Mouse (Mus musculus): ENCODE results near the gene Tgfb3. TPM values are rescaled to one million over a fixed set of nuclear protein-coding genes. Genes with fewer than 3 reads are reported as not detected.

Tgfb3 gene
- polyA plus RNA-seq (2011; ENCODE audit: insufficient read length, low read depth, missing spikeins), result 239 and 264 TPM in 2 replicates

DNA sequence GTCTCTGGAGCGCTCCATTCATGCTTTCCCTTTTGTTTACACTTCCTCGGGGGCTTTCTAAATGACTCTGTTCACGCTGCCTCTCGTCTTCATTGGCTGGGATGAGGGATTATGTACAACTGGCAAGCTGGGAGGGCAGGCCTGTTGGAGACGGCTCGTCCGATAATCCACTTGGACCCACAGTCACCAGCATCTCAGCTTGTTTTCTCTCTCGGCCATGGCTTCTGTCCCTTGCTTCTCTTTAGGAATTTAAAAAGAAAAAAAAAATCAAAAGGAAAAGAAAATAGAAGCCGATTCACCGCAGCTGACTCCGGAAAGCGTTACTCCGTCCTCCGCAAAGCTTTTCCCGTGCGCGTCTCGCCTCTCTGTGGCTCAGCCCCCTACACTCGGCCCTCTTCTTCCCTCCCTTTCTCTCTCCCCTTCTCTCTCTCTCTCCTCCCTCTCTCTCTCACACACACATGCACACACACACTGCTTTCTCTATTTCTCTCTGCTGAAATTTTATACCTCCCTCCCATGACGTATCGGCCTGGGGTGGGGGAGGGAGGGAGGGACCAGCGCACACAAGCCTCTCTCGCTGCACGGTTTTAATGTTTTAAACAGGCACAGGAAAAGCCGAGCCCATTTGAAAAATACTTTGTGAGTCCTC, at the start of gene Tgfb3:
Gene Tgfb3, minus strand, starts transcription at position 489 of the 649 bp plus-strand sequence.
- peaks cover 5% of the 10 kb centered on the region; the same call in 1 of the 2 replicates for H3K4me1 ChIP-seq (ENCODE audit: control insufficient read depth, insufficient read depth, low read length)
- TF ChIP-seq CTCF (IDR thresholded peaks at IDR 0.05; ENCODE audit: borderline replicate concordance, insufficient read depth, low read length) (no peak), POLR2A (IDR thresholded peaks at IDR 0.05; ENCODE audit: low read depth, low read length) (peak; percentile 97)
- peak within 1 kb of the TSS; percentile 90 for H3K4me3 ChIP-seq (ENCODE audit: insufficient read depth, low read length)
- H3K27ac ChIP-seq (ENCODE audit: insufficient read depth, low read length), result peak within 1 kb of the TSS; percentile 91

- TF ChIP-seq CTCF (IDR thresholded peaks at IDR 0.05; ENCODE audit: borderline replicate concordance, insufficient read depth, low read length), result no peak
- TF ChIP-seq POLR2A (IDR thresholded peaks at IDR 0.05; ENCODE audit: low read depth, low read length), result no peak
- peak overlapping the region; percentile 54 for H3K27ac ChIP-seq (ENCODE audit: insufficient read depth, low read length)
- no peak overlapping the region for H3K4me3 ChIP-seq (ENCODE audit: insufficient read depth, low read length)
- H3K4me1 ChIP-seq (ENCODE audit: control insufficient read depth, insufficient read depth, low read length), result peaks cover 9% of the 10 kb centered on the region
Observed at GRCm38 (mm10) chr12:86128122-86128521, 49.3 kb upstream of the Tgfb3 start.

- Histone ChIP-seq H3K27ac (ENCODE audit: insufficient read depth, low read length) (no peak overlapping the region), H3K4me1 (ENCODE audit: control insufficient read depth, insufficient read depth, low read length) (peaks cover 3% of the 10 kb centered on the region; the same call in 1 of the 2 replicates), H3K4me3 (ENCODE audit: insufficient read depth, low read length) (no peak overlapping the region)
- TF ChIP-seq CTCF (IDR thresholded peaks at IDR 0.05; ENCODE audit: borderline replicate concordance, insufficient read depth, low read length), result no peak
- no peak for TF ChIP-seq POLR2A (IDR thresholded peaks at IDR 0.05; ENCODE audit: low read depth, low read length)
Observed at GRCm38 (mm10) chr12:86124016-86124415, 45.2 kb upstream of the Tgfb3 start.

- Histone ChIP-seq H3K27ac (ENCODE audit: insufficient read depth, low read length) (no peak overlapping the region), H3K4me3 (ENCODE audit: insufficient read depth, low read length) (no peak overlapping the region), H3K4me1 (ENCODE audit: control insufficient read depth, insufficient read depth, low read length) (no peaks in the 10 kb centered on the region)
- TF ChIP-seq POLR2A (IDR thresholded peaks at IDR 0.05; ENCODE audit: low read depth, low read length) (no peak), CTCF (IDR thresholded peaks at IDR 0.05; ENCODE audit: borderline replicate concordance, insufficient read depth, low read length) (no peak)
Observed at GRCm38 (mm10) chr12:86116295-86116835, 37.5 kb upstream of the Tgfb3 start.

GRCm38 (mm10) chr12:86110637-86111036, 31.8 kb upstream of the Tgfb3 start:
- Histone ChIP-seq H3K4me1 (ENCODE audit: control insufficient read depth, insufficient read depth, low read length) (no peaks in the 10 kb centered on the region), H3K27ac (ENCODE audit: insufficient read depth, low read length) (no peak overlapping the region), H3K4me3 (ENCODE audit: insufficient read depth, low read length) (no peak overlapping the region)
- TF ChIP-seq CTCF (IDR thresholded peaks at IDR 0.05; ENCODE audit: borderline replicate concordance, insufficient read depth, low read length) (no peak), POLR2A (IDR thresholded peaks at IDR 0.05; ENCODE audit: low read depth, low read length) (no peak)

DNA sequence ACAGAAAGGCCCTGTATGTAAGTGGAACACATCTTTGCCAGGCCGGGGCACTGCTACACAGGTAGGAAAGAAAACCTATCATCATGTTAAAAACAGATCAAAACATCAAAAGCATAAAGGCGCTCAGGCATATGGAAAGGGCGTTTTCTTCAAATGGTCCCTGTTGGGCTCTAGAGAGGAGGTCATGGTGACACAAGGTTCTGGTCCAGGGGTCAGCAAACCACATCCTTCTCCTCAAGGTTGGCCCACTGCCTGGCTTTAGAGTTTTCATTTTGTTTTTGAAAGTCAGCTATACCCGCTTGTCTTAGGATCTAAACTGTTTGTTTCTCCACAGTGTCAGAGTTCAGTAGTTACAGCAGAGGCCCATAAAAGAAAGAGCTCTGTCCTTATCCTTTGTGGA, 30.7 kb upstream of the Tgfb3 start:
- Histone ChIP-seq H3K4me3 (ENCODE audit: insufficient read depth, low read length) (no peak overlapping the region), H3K4me1 (ENCODE audit: control insufficient read depth, insufficient read depth, low read length) (peaks cover 6% of the 10 kb centered on the region; the same call in 1 of the 2 replicates), H3K27ac (ENCODE audit: insufficient read depth, low read length) (no peak overlapping the region)
- TF ChIP-seq CTCF (IDR thresholded peaks at IDR 0.05; ENCODE audit: borderline replicate concordance, insufficient read depth, low read length), result no peak
- TF ChIP-seq POLR2A (IDR thresholded peaks at IDR 0.05; ENCODE audit: low read depth, low read length), result no peak

DNA sequence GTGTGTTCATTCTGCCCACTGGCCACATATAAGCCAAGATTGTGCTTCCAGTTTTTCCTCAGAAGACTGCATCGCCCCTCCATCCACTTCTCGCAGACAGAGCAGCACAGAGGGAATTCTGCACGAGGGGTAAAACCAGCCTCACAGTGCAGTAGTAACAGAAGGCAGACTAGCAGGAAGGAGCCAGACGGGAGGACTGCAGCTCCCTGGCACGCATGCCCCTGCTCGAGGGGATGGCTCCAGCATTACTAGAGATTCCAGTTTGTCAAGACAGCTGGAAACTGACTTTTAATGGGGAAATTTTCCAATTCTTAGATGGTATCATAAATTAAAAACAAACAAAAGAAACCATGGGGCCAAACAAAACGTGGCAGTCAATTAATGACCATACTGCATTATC, 28.8 kb upstream of the Tgfb3 start:
- no peak overlapping the region for H3K4me3 ChIP-seq (ENCODE audit: insufficient read depth, low read length)
- peaks cover 9% of the 10 kb centered on the region for H3K4me1 ChIP-seq (ENCODE audit: control insufficient read depth, insufficient read depth, low read length)
- H3K27ac ChIP-seq (ENCODE audit: insufficient read depth, low read length), result no peak overlapping the region
- no peak for TF ChIP-seq POLR2A (IDR thresholded peaks at IDR 0.05; ENCODE audit: low read depth, low read length)
- no peak for TF ChIP-seq CTCF (IDR thresholded peaks at IDR 0.05; ENCODE audit: borderline replicate concordance, insufficient read depth, low read length)

GRCm38 (mm10) chr12:86106086-86106485, 27.2 kb upstream of the Tgfb3 start:
- peaks cover 14% of the 10 kb centered on the region for H3K4me1 ChIP-seq (ENCODE audit: control insufficient read depth, insufficient read depth, low read length)
- H3K27ac ChIP-seq (ENCODE audit: insufficient read depth, low read length), result no peak overlapping the region
- no peak overlapping the region for H3K4me3 ChIP-seq (ENCODE audit: insufficient read depth, low read length)
- TF ChIP-seq POLR2A (IDR thresholded peaks at IDR 0.05; ENCODE audit: low read depth, low read length) (no peak), CTCF (IDR thresholded peaks at IDR 0.05; ENCODE audit: borderline replicate concordance, insufficient read depth, low read length) (no peak)

- TF ChIP-seq POLR2A (IDR thresholded peaks at IDR 0.05; ENCODE audit: low read depth, low read length), result no peak
- no peak for TF ChIP-seq CTCF (IDR thresholded peaks at IDR 0.05; ENCODE audit: borderline replicate concordance, insufficient read depth, low read length)
- H3K4me1 ChIP-seq (ENCODE audit: control insufficient read depth, insufficient read depth, low read length), result peaks cover 18% of the 10 kb centered on the region
Observed at GRCm38 (mm10) chr12:86105546-86105945, 26.7 kb upstream of the Tgfb3 start.

GRCm38 (mm10) chr12:86104297-86104696, 25.5 kb upstream of the Tgfb3 start:
- no peak overlapping the region for H3K4me3 ChIP-seq (ENCODE audit: insufficient read depth, low read length)
- peak overlapping the region; percentile 72 for H3K27ac ChIP-seq (ENCODE audit: insufficient read depth, low read length)
- peaks cover 20% of the 10 kb centered on the region for H3K4me1 ChIP-seq (ENCODE audit: control insufficient read depth, insufficient read depth, low read length)
- TF ChIP-seq CTCF (IDR thresholded peaks at IDR 0.05; ENCODE audit: borderline replicate concordance, insufficient read depth, low read length), result no peak
- TF ChIP-seq POLR2A (IDR thresholded peaks at IDR 0.05; ENCODE audit: low read depth, low read length), result no peak

More at GRCm38 (mm10) chr12:86105546-86105945, 26.7 kb upstream of the Tgfb3 start:
- Histone ChIP-seq H3K27ac (ENCODE audit: insufficient read depth, low read length) (no peak overlapping the region), H3K4me3 (ENCODE audit: insufficient read depth, low read length) (no peak overlapping the region)
